Mouse (Mus musculus): ENCODE data around the gene Sprn.
"Not testable (repeated sequence)": the region's sequence is repeated elsewhere in the genome, so short reads cannot be mapped to it uniquely, and the experiment has no call there.

The Sprn gene

GRCm38 (mm10) chr7:140141350-140141749 is 13.3 kb downstream of the Sprn start:
- peak; percentile 70 for DNase-seq

- DNase-seq = no peak
Measured at GRCm38 (mm10) chr7:140138021-140138310, 16.7 kb downstream of the Sprn start.

GRCm38 (mm10) chr7:140137135-140138020 is 17.3 kb downstream of the Sprn start, which contains the start of gene Mtg1:
Mtg1 (plus strand) TSS chr7:140137564.
- DNase-seq = peak; percentile 97

GRCm38 (mm10) chr7:140135106-140135770 is 19.4 kb downstream of the Sprn start:
- DNase-seq = no peak

GRCm38 (mm10) chr7:140134033-140134432 is 20.6 kb downstream of the Sprn start:
- DNase-seq = not testable (repeated sequence)

- not testable (repeated sequence) for DNase-seq
Measured at GRCm38 (mm10) chr7:140132184-140132583, 22.5 kb downstream of the Sprn start.

- no peak for DNase-seq
Measured at GRCm38 (mm10) chr7:140127911-140128310, 26.8 kb downstream of the Sprn start.

- no peak for DNase-seq
Measured at GRCm38 (mm10) chr7:140126934-140127333, 27.7 kb downstream of the Sprn start.

- DNase-seq = no peak
Measured at GRCm38 (mm10) chr7:140126022-140126350, 28.7 kb downstream of the Sprn start.

- peak; percentile 93 for DNase-seq
Measured at GRCm38 (mm10) chr7:140125278-140126021, 29.2 kb downstream of the Sprn start.

- no peak for DNase-seq
Measured at GRCm38 (mm10) chr7:140124382-140124781, 30.3 kb downstream of the Sprn start.

- DNase-seq = no peak
Measured at GRCm38 (mm10) chr7:140122765-140123164, 31.9 kb downstream of the Sprn start.

GRCm38 (mm10) chr7:140121338-140121910 is 33.3 kb downstream of the Sprn start:
- no peak for DNase-seq

GRCm38 (mm10) chr7:140120484-140120883 is 34.2 kb downstream of the Sprn start:
- no peak for DNase-seq

- DNase-seq = peak; percentile 88
Measured at GRCm38 (mm10) chr7:140116329-140117054, 38.2 kb downstream of the Sprn start, which contains the start of gene Echs1. Echs1 (minus strand) TSS chr7:140116476.

- peak; percentile 20 for DNase-seq
Measured at GRCm38 (mm10) chr7:140115583-140116328, 38.9 kb downstream of the Sprn start, which contains the start of gene Paox. Paox (plus strand) TSS chr7:140115799.

- no peak for DNase-seq
Measured at GRCm38 (mm10) chr7:140111943-140112342, 42.7 kb downstream of the Sprn start.

GRCm38 (mm10) chr7:140104009-140104408 is 50.7 kb downstream of the Sprn start:
- no peak for DNase-seq

GRCm38 (mm10) chr7:140101993-140102860 is 52.5 kb downstream of the Sprn start, which contains the start of gene Fuom:
Fuom (minus strand) TSS chr7:140102441.
- DNase-seq = peak; percentile 87

GRCm38 (mm10) chr7:140101498-140101897 is 53.2 kb downstream of the Sprn start:
- DNase-seq = no peak
